Mouse (Mus musculus) lung, postnatal 0 days (tissue): ENCODE results near the gene Arhgap10. TPM values are rescaled to one million over a fixed set of nuclear protein-coding genes. Genes with fewer than 3 reads are reported as not detected.

Experiments
- ATAC-seq: fragments of 200-750 bp; cut with Nextera tagmentation; 2 replicates; pipeline ENCODE4 v1.8.0; 2017; ENCODE audit warnings: moderate library complexity
- DNase-seq: peaks from one replicate; pipeline ENCODE4 v3.0.0-alpha.2; 2016; ENCODE audit warnings: low spot score
- H3K27ac ChIP-seq: fragments of 300-500 bp; sonication (generic); 2 replicates; pipeline ENCODE4 v1.5.1; 2014; ENCODE audit warnings: antibody characterized with exemption, mild to moderate bottlenecking, low read length, mixed read lengths
- H3K27me3 ChIP-seq: fragments of 300-500 bp; sonication (generic); replicated peaks from 2 replicates; pipeline ENCODE4 v1.6.1; 2014; ENCODE audit warnings: low read length, mixed read lengths; ENCODE audit not compliant: insufficient read depth
- H3K36me3 ChIP-seq: fragments of 300-500 bp; sonication (generic); 2 replicates; pipeline ENCODE4 v1.6.1; 2014; ENCODE audit warnings: low read length, mixed read lengths; ENCODE audit not compliant: insufficient read depth
- H3K4me1 ChIP-seq: fragments of 300-500 bp; sonication (generic); 2 replicates; pipeline ENCODE4 v1.6.1; 2014; ENCODE audit warnings: antibody characterized with exemption, low read depth, low read length, mixed read lengths; ENCODE audit not compliant: insufficient read depth
- H3K4me2 ChIP-seq: fragments of 300-500 bp; sonication (generic); replicated peaks from 2 replicates; pipeline ENCODE4 v1.6.1; 2014; ENCODE audit warnings: low read depth, mild to moderate bottlenecking, low read length, moderate library complexity, mixed read lengths
- H3K4me3 ChIP-seq: fragments of 300-500 bp; sonication (generic); 2 replicates; pipeline ENCODE4 v1.5.1; 2014; ENCODE audit warnings: low read depth, low read length
- H3K9ac ChIP-seq: fragments of 300-500 bp; sonication (generic); replicated peaks from 2 replicates; pipeline ENCODE4 v1.6.1; 2014; ENCODE audit warnings: low read depth, mild to moderate bottlenecking
- H3K9me3 ChIP-seq: fragments of 300-500 bp; sonication (generic); 2 replicates; pipeline ENCODE4 v1.6.1; 2016; ENCODE audit warnings: low read length, mixed read lengths
- CTCF ChIP-seq: IDR thresholded peaks from 2 replicates; pipeline ENCODE4 v1.5.1; 2016; ENCODE audit warnings: antibody characterized with exemption, mild to moderate bottlenecking
- EP300 ChIP-seq: IDR thresholded peaks from 2 replicates; pipeline ENCODE4 v1.6.1; 2016; ENCODE audit warnings: antibody characterized with exemption, mild to moderate bottlenecking, control low read depth
- WGBS: fragments of 180-500 bp; shearing (Covaris S2); extraction: QIAGEN DNeasy Blood & Tissue Kit; methylation state at CpG from one replicate; pipeline ENCODE4 v1.1.7; 2014; 5-methylcytosine and 5-hydroxymethylcytosine counted together
- polyA plus RNA-seq: library from polyadenylated mRNA; unstranded; fragments of >200 nt; fragmentation: Nextera tagmentation; extraction: Ambion mirVana; gene quantifications from 2 replicates; pipeline ENCODE4 v1.2.1, GENCODE M21; 2015

Arhgap10 gene
- polyA plus RNA-seq, 1 experiment from 2014 or later = 15.9 TPM

DNA sequence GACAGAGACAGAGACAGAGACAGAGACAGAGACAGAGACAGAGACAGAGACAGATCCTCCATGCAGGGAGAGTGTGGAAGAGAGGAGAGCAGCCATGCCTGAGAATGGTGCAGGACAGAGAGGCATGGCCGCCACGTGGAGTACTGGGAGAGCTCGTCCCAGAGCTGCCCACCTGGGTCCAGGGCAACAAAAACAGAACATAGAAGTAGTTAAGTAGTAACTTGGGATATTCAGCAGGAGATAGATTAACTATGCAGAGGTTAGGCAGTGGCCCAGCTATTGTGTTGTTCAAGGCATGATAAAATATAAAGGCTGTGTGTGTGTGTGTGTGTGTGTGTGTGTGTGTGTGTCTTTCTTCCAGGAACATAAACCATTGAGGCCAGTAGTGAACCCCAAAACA is 72.1 kb downstream of the Arhgap10 start:
- peaks cover 3% of the 10 kb centered on the region; the same call in 1 of the 2 replicates for H3K4me1 ChIP-seq
- DNase-seq (no peak), ATAC-seq (no peak)
- peaks cover 6% of the 10 kb centered on the region; the same call in 1 of the 2 replicates for H3K36me3 ChIP-seq
- no peaks in the 10 kb centered on the region; the same call in 1 of the 2 replicates for H3K9me3 ChIP-seq
- whole genome bisulfite sequencing = 93% methylated on average over 3 of the region's 3 CpGs
- H3K4me2 ChIP-seq = no peak overlapping the region
- TF ChIP-seq EP300 (no peak), CTCF (no peak)
- no peaks in the 10 kb centered on the region for H3K27me3 ChIP-seq
- no peak overlapping the region for H3K4me3 ChIP-seq
- no peak overlapping the region for H3K27ac ChIP-seq
- no peak overlapping the region for H3K9ac ChIP-seq

- H3K4me2 ChIP-seq = no peak overlapping the region
- H3K9ac ChIP-seq = no peak overlapping the region
- ATAC-seq (peak; percentile 88), DNase-seq (peak; percentile 82)
- TF ChIP-seq EP300 = peak; percentile 76; the same call in 1 of the 2 replicates
- TF ChIP-seq CTCF = no peak
- H3K27ac ChIP-seq = peak overlapping the region; percentile 57
- H3K27me3 ChIP-seq = no peaks in the 10 kb centered on the region
- H3K9me3 ChIP-seq = no peaks in the 10 kb centered on the region; the same call in 1 of the 2 replicates
- 49% methylated on average over 10 of the region's 10 CpGs for WGBS
- peaks cover 3% of the 10 kb centered on the region; the same call in 1 of the 2 replicates for H3K4me1 ChIP-seq
- no peak overlapping the region for H3K4me3 ChIP-seq
- H3K36me3 ChIP-seq = no peaks in the 10 kb centered on the region
Measured at GRCm38 (mm10) chr8:77444166-77444870, 73.4 kb downstream of the Arhgap10 start.

DNA sequence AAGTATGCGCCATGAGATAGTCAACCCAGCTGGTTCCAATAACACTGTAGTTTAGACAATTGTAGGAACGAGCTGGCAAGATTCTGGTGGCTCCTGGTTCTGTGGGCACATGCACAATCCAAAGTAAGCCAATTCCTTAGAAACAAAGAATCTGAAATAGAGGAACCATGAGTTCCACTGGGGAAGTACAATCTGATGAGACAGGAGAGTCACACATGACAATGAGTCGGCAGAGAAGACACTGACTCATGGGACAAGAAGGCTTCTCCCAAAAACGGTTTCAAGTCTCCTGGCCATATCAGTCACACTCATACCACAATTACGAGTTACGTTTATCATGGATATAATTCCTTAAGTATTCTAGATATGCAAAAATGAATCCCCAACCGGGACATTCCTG is 75.3 kb downstream of the Arhgap10 start:
- no peak for TF ChIP-seq EP300
- no peak for TF ChIP-seq CTCF
- H3K4me3 ChIP-seq = no peak overlapping the region
- ATAC-seq (no peak), DNase-seq (no peak)
- H3K36me3 ChIP-seq = no peaks in the 10 kb centered on the region
- H3K4me2 ChIP-seq = no peak overlapping the region
- peaks cover 19% of the 10 kb centered on the region for H3K4me1 ChIP-seq
- H3K9me3 ChIP-seq = no peaks in the 10 kb centered on the region
- no peaks in the 10 kb centered on the region for H3K27me3 ChIP-seq
- H3K9ac ChIP-seq = no peak overlapping the region
- no peak overlapping the region for H3K27ac ChIP-seq
- 77% methylated on average over 7 of the region's 7 CpGs for WGBS

- DNase-seq (no peak), ATAC-seq (no peak)
- no peak overlapping the region for H3K27ac ChIP-seq
- TF ChIP-seq CTCF = no peak
- no peak for TF ChIP-seq EP300
- no peaks in the 10 kb centered on the region for H3K9me3 ChIP-seq
- H3K4me2 ChIP-seq = no peak overlapping the region
- H3K4me1 ChIP-seq = peaks cover 27% of the 10 kb centered on the region
- no peaks in the 10 kb centered on the region for H3K27me3 ChIP-seq
- no peak overlapping the region for H3K9ac ChIP-seq
- no peak overlapping the region for H3K4me3 ChIP-seq
- no peaks in the 10 kb centered on the region for H3K36me3 ChIP-seq
- 74% methylated on average over 9 of the region's 9 CpGs for WGBS
Measured at GRCm38 (mm10) chr8:77440913-77441312, 76.8 kb downstream of the Arhgap10 start.

DNA sequence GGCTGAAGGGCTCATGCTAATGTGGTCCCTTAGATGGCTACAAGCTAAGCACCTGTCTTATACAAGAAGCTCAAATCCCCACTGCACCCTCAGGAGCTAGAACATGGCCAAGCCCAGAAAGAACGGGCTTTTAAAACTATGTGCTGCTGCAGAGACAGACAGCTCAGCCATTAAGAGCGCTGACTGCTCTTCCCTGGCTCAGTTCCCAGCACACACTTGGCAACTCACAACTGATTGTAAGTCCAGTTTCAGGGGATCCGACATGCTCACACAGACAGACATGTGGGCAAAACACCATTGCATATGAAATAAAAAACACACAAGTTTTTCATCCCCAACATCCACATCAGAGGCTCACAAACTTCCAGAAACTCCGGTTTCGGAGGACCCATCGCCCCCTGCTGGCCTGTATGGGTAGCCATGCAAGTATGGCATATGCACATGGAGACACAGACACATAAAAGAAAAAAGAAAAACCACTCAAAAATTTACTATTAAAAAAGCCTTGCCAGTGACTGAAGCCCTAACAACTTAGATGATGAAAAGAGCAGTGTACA is 77.4 kb downstream of the Arhgap10 start:
- Histone ChIP-seq H3K27me3 (no peaks in the 10 kb centered on the region), H3K4me3 (no peak overlapping the region), H3K36me3 (no peaks in the 10 kb centered on the region), H3K9ac (no peak overlapping the region), H3K27ac (no peak overlapping the region), H3K4me2 (no peak overlapping the region), H3K9me3 (no peaks in the 10 kb centered on the region), H3K4me1 (peaks cover 28% of the 10 kb centered on the region)
- WGBS = 74% methylated on average over 6 of the region's 6 CpGs
- ATAC-seq (no peak), DNase-seq (peak; percentile 38)
- TF ChIP-seq CTCF = peak; percentile 61
- no peak for TF ChIP-seq EP300

- Histone ChIP-seq H3K36me3 (no peaks in the 10 kb centered on the region), H3K27me3 (no peaks in the 10 kb centered on the region), H3K27ac (no peak overlapping the region), H3K9me3 (no peaks in the 10 kb centered on the region), H3K9ac (no peak overlapping the region), H3K4me2 (no peak overlapping the region), H3K4me1 (peaks cover 26% of the 10 kb centered on the region), H3K4me3 (no peak overlapping the region)
- TF ChIP-seq EP300 = no peak
- TF ChIP-seq CTCF = no peak
- DNase-seq (no peak), ATAC-seq (no peak)
- WGBS = 84% methylated on average over 2 of the region's 2 CpGs
Measured at GRCm38 (mm10) chr8:77439670-77440069, 78.1 kb downstream of the Arhgap10 start.
